Mouse (Mus musculus) erythroblast, embryonic 14.5 days (primary cell): ENCODE results near the gene Slc26a1.

Experiments used
- GATA1 ChIP-seq: IDR thresholded peaks from 2 replicates; pipeline ENCODE4 v1.6.1; 2012; ENCODE audit warnings: low read length, inconsistent platforms, mixed read lengths
- TAL1 ChIP-seq: IDR thresholded peaks from 3 replicates; pipeline ENCODE4 v1.6.1; 2012; ENCODE audit warnings: low read length, inconsistent platforms, mixed read lengths

DNA sequence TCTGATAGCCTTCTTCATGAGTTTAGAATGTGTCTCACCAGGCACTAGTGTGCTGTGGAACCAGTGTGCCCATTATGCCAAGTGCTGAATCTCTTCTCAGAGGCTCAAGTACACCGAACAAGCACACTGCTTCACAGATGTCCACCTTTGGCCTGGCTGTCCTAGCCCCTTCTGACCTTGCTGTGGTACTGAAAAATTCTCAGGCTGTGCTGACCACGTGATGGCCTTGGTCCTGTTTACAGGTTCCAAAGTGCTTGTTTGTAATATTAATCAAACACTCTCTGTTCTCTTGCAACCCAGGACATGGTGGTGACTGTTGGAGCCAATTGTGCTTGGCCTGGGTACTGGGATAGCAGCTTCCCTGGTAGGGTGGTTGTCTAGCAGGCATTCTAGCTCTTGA lies 745 bp downstream of the Slc26a1 start:
- TF ChIP-seq GATA1 (no peak), TAL1 (no peak)
